Mouse (Mus musculus) adrenal gland, postnatal 14 days (tissue): ENCODE measurements around the gene Tnfrsf12a. TPM values are rescaled to one million over a fixed set of nuclear protein-coding genes. Genes with fewer than 3 reads are reported as not detected.

Experiments used
- DNase-seq: peaks from one replicate; pipeline ENCODE4 v3.0.0; 2021; ENCODE audit warnings: mixed read lengths
- total RNA-seq: library from RNA; stranded (reverse); gene quantifications from 2 replicates; pipeline ENCODE4 v1.2.3, GENCODE M21; 2021

The Tnfrsf12a gene
- total RNA-seq, 1 experiment from 2014 or later, result 85.2 TPM

GRCm38 (mm10) chr17:23645894-23646293 is 31.4 kb downstream of the Tnfrsf12a start:
- DNase-seq, result no peak

DNA sequence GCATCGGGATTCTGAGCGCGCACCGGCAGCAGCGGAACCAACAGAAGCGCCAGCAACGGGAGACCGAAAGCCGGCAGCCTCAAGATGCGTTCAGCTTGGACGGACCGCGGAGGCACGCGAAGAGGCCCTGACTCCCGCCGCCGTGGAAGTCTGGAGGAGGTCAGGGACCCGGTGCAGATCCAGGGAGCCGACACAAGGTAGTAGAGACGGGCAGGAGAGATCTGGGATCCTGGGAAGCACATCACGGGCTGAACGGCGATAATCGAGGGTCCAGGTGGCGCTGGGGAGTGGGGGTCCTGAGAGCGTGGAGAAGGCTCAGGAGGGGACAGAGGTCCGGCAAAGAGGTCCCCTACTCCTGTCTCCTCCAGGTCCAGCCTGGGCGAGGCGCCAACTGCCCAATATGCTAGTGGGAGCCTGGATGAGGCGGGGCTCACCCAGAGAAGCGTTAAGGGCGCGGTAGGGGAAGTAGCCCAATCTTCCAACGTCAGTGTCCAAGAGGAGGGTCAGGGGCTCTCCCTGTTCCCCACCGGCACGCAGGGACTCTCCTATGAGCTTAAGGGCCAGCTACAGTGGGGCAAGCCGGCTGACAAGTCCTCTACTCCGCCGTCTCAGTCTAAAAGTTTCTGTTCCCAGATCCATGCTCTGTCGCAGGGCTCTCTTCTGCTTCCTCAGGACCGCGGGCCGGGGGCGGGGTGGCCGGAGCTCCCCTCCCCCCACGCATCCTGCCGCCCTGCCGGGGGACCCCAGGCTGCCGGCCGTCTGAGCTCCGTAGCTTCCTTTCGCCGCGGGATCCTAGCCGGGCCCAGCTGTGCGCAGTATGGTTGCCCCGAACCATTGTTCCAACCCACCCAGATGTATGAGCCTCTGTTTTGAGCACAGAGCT is 32.4 kb downstream of the Tnfrsf12a start, which contains the start of gene Mmp25:
TSS of gene Mmp25 (minus strand) at position 665 of the 883 bp plus-strand sequence.
- peak; percentile 34 for DNase-seq

DNA sequence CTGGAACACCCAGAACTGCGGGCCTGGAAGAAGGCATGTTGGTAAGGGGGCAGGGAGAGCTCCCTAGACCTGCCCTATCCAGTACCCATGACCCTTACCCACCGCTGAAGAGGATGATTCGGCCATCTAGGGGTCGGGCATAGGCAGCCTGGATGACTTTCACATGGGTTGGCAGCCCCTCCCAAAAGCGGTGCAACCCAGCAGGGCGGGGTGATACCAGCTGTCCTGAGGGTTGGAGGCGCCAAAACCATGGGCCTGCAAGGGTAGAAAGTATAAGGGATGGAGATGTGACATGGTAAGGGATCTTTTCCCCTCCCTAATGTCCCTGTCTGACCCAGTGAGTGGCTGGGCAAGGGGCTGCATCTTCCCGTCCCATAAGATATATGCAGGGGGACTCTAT is 46.0 kb downstream of the Tnfrsf12a start:
- no peak for DNase-seq

- peak; percentile 92 for DNase-seq
Measured at GRCm38 (mm10) chr17:23630195-23631020, 46.9 kb downstream of the Tnfrsf12a start.

DNA sequence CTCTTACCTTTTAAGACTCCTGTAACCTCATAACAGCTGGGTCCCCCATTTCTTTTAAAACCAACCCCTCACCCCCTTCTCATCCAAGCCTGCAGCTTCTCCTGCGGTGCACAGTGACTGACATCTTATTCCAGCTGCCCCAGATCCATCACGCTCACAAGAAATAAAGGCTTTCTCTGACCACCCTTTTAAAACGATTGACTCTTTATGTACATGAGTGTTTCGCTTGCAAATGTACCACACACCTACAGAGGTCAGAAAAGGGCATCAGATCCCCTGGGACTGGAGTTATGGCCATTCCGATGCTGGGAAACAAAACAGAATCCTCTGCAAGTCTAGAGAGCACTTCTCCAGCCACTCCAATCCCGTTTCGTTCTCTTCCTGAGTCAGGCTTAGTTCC is 49.5 kb downstream of the Tnfrsf12a start:
- no peak for DNase-seq

Other genes with a start within 250 kb of the Tnfrsf12a start
- gene Vmn2r117, start 197.8 kb downstream of the Tnfrsf12a start, total RNA-seq, result not detected in 2 replicates
- gene Zfp213, start 113.2 kb downstream of the Tnfrsf12a start, total RNA-seq, result 9.2 and 9.9 TPM in 2 replicates
- gene Zfp13, start 78.0 kb downstream of the Tnfrsf12a start, total RNA-seq, result 8.5 and 14.6 TPM in 2 replicates
- not detected in 2 replicates for gene Zscan10, start 76.6 kb downstream of the Tnfrsf12a start, total RNA-seq
- 0.37 and 0.53 TPM in 2 replicates for gene Mmp25, start 32.2 kb downstream of the Tnfrsf12a start, total RNA-seq
- not detected in 2 replicates for gene Bicdl2, start 17.0 kb downstream of the Tnfrsf12a start, total RNA-seq
- 158 and 163 TPM in 2 replicates for gene Hcfc1r1, start 3.9 kb downstream of the Tnfrsf12a start, total RNA-seq
- 25.2 and 26.3 TPM in 2 replicates for gene Thoc6, start 3.6 kb downstream of the Tnfrsf12a start, total RNA-seq
- 0.30 TPM in 1 of 2 replicates, not detected in the other for gene Cldn6, start 1.8 kb upstream of the Tnfrsf12a start, total RNA-seq
- not detected in 2 replicates for gene Cldn9, start 6.6 kb upstream of the Tnfrsf12a start, total RNA-seq
- gene 1520401A03Rik, start 45.3 kb upstream of the Tnfrsf12a start, total RNA-seq, result 1.9 and 3.8 TPM in 2 replicates
- gene Pkmyt1, start 48.9 kb upstream of the Tnfrsf12a start, total RNA-seq, result 9.7 and 11.3 TPM in 2 replicates
- gene Paqr4, start 63.4 kb upstream of the Tnfrsf12a start, total RNA-seq, result 11.3 and 14.3 TPM in 2 replicates
- gene Kremen2, start 68.4 kb upstream of the Tnfrsf12a start, total RNA-seq, result not detected in 2 replicates
- gene Flywch1, start 94.1 kb upstream of the Tnfrsf12a start, total RNA-seq, result 44.4 and 46.4 TPM in 2 replicates
- 6.5 and 9.8 TPM in 2 replicates for gene Flywch2, start 108.6 kb upstream of the Tnfrsf12a start, total RNA-seq
- gene Srrm2, start 113.1 kb upstream of the Tnfrsf12a start, total RNA-seq, result 515 and 599 TPM in 2 replicates
- gene Elob, start 151.7 kb upstream of the Tnfrsf12a start, total RNA-seq, result 376 and 380 TPM in 2 replicates
- gene Prss33, start 158.6 kb upstream of the Tnfrsf12a start, total RNA-seq, result not detected in 2 replicates
- gene Prss32, start 166.4 kb upstream of the Tnfrsf12a start, total RNA-seq, result not detected in 2 replicates
- 0.56 TPM in 1 of 2 replicates, not detected in the other for gene Prss41, start 166.7 kb upstream of the Tnfrsf12a start, total RNA-seq
- gene Prss21, start 190.6 kb upstream of the Tnfrsf12a start, total RNA-seq, result not detected in 2 replicates
- gene Dcpp1, start 203.4 kb upstream of the Tnfrsf12a start, total RNA-seq, result not detected in 2 replicates
- not detected in 2 replicates for gene Dcpp2, start 203.4 kb upstream of the Tnfrsf12a start, total RNA-seq
- gene Dcpp3, start 240.0 kb upstream of the Tnfrsf12a start, total RNA-seq, result not detected in 2 replicates